Mouse (Mus musculus): ENCODE data around the gene Lmln. TPM values are rescaled to one million over a fixed set of nuclear protein-coding genes. Genes with fewer than 3 reads are reported as not detected.
"Not testable (repeated sequence)": the region's sequence is repeated elsewhere in the genome, so short reads cannot be mapped to it uniquely, and the experiment has no call there.

Gene Lmln
- polyA plus RNA-seq, 1 experiment from 2014 or later, result 3.3 TPM

- not testable (repeated sequence) for H3K9me3 ChIP-seq (ENCODE audit: control insufficient read depth, low read length); H3K9ac ChIP-seq (ENCODE audit: low read length); H3K27me3 ChIP-seq (replicated peaks; ENCODE audit: control insufficient read depth, insufficient read depth, low read length); DNase-seq (ENCODE audit: low spot score); H3K4me1 ChIP-seq (replicated peaks; ENCODE audit: control insufficient read depth, insufficient read depth, low read length); H3K36me3 ChIP-seq (ENCODE audit: control insufficient read depth, insufficient read depth, low read length); ATAC-seq (replicated peaks; ENCODE audit: low FRiP score, low TSS enrichment, low read depth); H3K4me2 ChIP-seq (ENCODE audit: low read length); H3K27ac ChIP-seq (ENCODE audit: low read depth); H3K4me3 ChIP-seq (ENCODE audit: low read depth, low read length)
- 72% methylated on average over 9 of the region's 9 CpGs for WGBS
Observed at GRCm38 (mm10) chr16:33150875-33151274, 88.6 kb downstream of the Lmln start.

- WGBS, result 75% methylated on average over 8 of the region's 8 CpGs
- no peak for ATAC-seq (replicated peaks; ENCODE audit: low FRiP score, low TSS enrichment, low read depth)
- no peaks in the 10 kb centered on the region for H3K4me1 ChIP-seq (replicated peaks; ENCODE audit: control insufficient read depth, insufficient read depth, low read length)
Observed at GRCm38 (mm10) chr16:33151558-33151957, 89.2 kb downstream of the Lmln start.

GRCm38 (mm10) chr16:33154992-33155391, 92.7 kb downstream of the Lmln start:
- ATAC-seq (replicated peaks; ENCODE audit: low FRiP score, low TSS enrichment, low read depth) (no peak), DNase-seq (ENCODE audit: low spot score) (no peak)
- Histone ChIP-seq H3K4me1 (replicated peaks; ENCODE audit: control insufficient read depth, insufficient read depth, low read length) (no peaks in the 10 kb centered on the region), H3K9me3 (ENCODE audit: control insufficient read depth, low read length) (no peaks in the 10 kb centered on the region), H3K9ac (ENCODE audit: low read length) (no peak overlapping the region), H3K4me3 (ENCODE audit: low read depth, low read length) (no peak overlapping the region), H3K4me2 (ENCODE audit: low read length) (no peak overlapping the region), H3K27ac (ENCODE audit: low read depth) (no peak overlapping the region), H3K36me3 (ENCODE audit: control insufficient read depth, insufficient read depth, low read length) (no peaks in the 10 kb centered on the region), H3K27me3 (replicated peaks; ENCODE audit: control insufficient read depth, insufficient read depth, low read length) (no peaks in the 10 kb centered on the region)
- WGBS, result 52% methylated on average over 4 of the region's 4 CpGs

More at GRCm38 (mm10) chr16:33151558-33151957, 89.2 kb downstream of the Lmln start:
- no peaks in the 10 kb centered on the region for H3K27me3 ChIP-seq (replicated peaks; ENCODE audit: control insufficient read depth, insufficient read depth, low read length)
- H3K9ac ChIP-seq (ENCODE audit: low read length), result no peak overlapping the region
- DNase-seq (ENCODE audit: low spot score), result no peak
- no peak overlapping the region for H3K4me3 ChIP-seq (ENCODE audit: low read depth, low read length)
- no peaks in the 10 kb centered on the region for H3K9me3 ChIP-seq (ENCODE audit: control insufficient read depth, low read length)
- H3K36me3 ChIP-seq (ENCODE audit: control insufficient read depth, insufficient read depth, low read length), result no peaks in the 10 kb centered on the region
- no peak overlapping the region for H3K27ac ChIP-seq (ENCODE audit: low read depth)
- no peak overlapping the region for H3K4me2 ChIP-seq (ENCODE audit: low read length)

- Histone ChIP-seq H3K9me3 (ENCODE audit: control insufficient read depth, low read length) (no peaks in the 10 kb centered on the region), H3K4me1 (replicated peaks; ENCODE audit: control insufficient read depth, insufficient read depth, low read length) (no peaks in the 10 kb centered on the region), H3K9ac (ENCODE audit: low read length) (no peak overlapping the region), H3K4me2 (ENCODE audit: low read length) (no peak overlapping the region), H3K27me3 (replicated peaks; ENCODE audit: control insufficient read depth, insufficient read depth, low read length) (no peaks in the 10 kb centered on the region), H3K4me3 (ENCODE audit: low read depth, low read length) (no peak overlapping the region), H3K36me3 (ENCODE audit: control insufficient read depth, insufficient read depth, low read length) (no peaks in the 10 kb centered on the region), H3K27ac (ENCODE audit: low read depth) (no peak overlapping the region)
- ATAC-seq (replicated peaks; ENCODE audit: low FRiP score, low TSS enrichment, low read depth), result no peak
- 90% methylated on average over 11 of the region's 11 CpGs for WGBS
- DNase-seq (ENCODE audit: low spot score), result no peak
Observed at GRCm38 (mm10) chr16:33158006-33158405, 95.7 kb downstream of the Lmln start.

GRCm38 (mm10) chr16:33158590-33159071, 96.3 kb downstream of the Lmln start:
- H3K4me1 ChIP-seq (replicated peaks; ENCODE audit: control insufficient read depth, insufficient read depth, low read length), result no peaks in the 10 kb centered on the region
- H3K27ac ChIP-seq (ENCODE audit: low read depth), result no peak overlapping the region
- ATAC-seq (replicated peaks; ENCODE audit: low FRiP score, low TSS enrichment, low read depth) (no peak), DNase-seq (ENCODE audit: low spot score) (no peak)
- H3K9ac ChIP-seq (ENCODE audit: low read length), result no peak overlapping the region
- 90% methylated on average over 14 of the region's 14 CpGs for WGBS
- H3K36me3 ChIP-seq (ENCODE audit: control insufficient read depth, insufficient read depth, low read length), result no peaks in the 10 kb centered on the region
- H3K9me3 ChIP-seq (ENCODE audit: control insufficient read depth, low read length), result no peaks in the 10 kb centered on the region
- no peak overlapping the region for H3K4me2 ChIP-seq (ENCODE audit: low read length)
- no peaks in the 10 kb centered on the region for H3K27me3 ChIP-seq (replicated peaks; ENCODE audit: control insufficient read depth, insufficient read depth, low read length)
- H3K4me3 ChIP-seq (ENCODE audit: low read depth, low read length), result no peak overlapping the region

- no peaks in the 10 kb centered on the region for H3K27me3 ChIP-seq (replicated peaks; ENCODE audit: control insufficient read depth, insufficient read depth, low read length)
- no peak overlapping the region for H3K4me2 ChIP-seq (ENCODE audit: low read length)
- H3K36me3 ChIP-seq (ENCODE audit: control insufficient read depth, insufficient read depth, low read length), result no peaks in the 10 kb centered on the region
- ATAC-seq (replicated peaks; ENCODE audit: low FRiP score, low TSS enrichment, low read depth), result no peak
- H3K27ac ChIP-seq (ENCODE audit: low read depth), result no peak overlapping the region
- H3K4me1 ChIP-seq (replicated peaks; ENCODE audit: control insufficient read depth, insufficient read depth, low read length), result no peaks in the 10 kb centered on the region
- DNase-seq (ENCODE audit: low spot score), result no peak
- no peak overlapping the region for H3K9ac ChIP-seq (ENCODE audit: low read length)
- WGBS, result 94% methylated on average over 2 of the region's 2 CpGs
- H3K9me3 ChIP-seq (ENCODE audit: control insufficient read depth, low read length), result no peaks in the 10 kb centered on the region
- no peak overlapping the region for H3K4me3 ChIP-seq (ENCODE audit: low read depth, low read length)
Observed at GRCm38 (mm10) chr16:33159363-33159762, 97.0 kb downstream of the Lmln start.

GRCm38 (mm10) chr16:33163330-33164090, 101.2 kb downstream of the Lmln start:
- 68% methylated on average over 13 of the region's 13 CpGs for WGBS
- Histone ChIP-seq H3K4me1 (replicated peaks; ENCODE audit: control insufficient read depth, insufficient read depth, low read length) (no peaks in the 10 kb centered on the region), H3K9ac (ENCODE audit: low read length) (no peak overlapping the region), H3K36me3 (ENCODE audit: control insufficient read depth, insufficient read depth, low read length) (no peaks in the 10 kb centered on the region), H3K4me2 (ENCODE audit: low read length) (no peak overlapping the region), H3K27me3 (replicated peaks; ENCODE audit: control insufficient read depth, insufficient read depth, low read length) (no peaks in the 10 kb centered on the region), H3K27ac (ENCODE audit: low read depth) (no peak overlapping the region), H3K4me3 (ENCODE audit: low read depth, low read length) (no peak overlapping the region), H3K9me3 (ENCODE audit: control insufficient read depth, low read length) (no peaks in the 10 kb centered on the region)
- DNase-seq (ENCODE audit: low spot score) (no peak), ATAC-seq (replicated peaks; ENCODE audit: low FRiP score, low TSS enrichment, low read depth) (no peak)

- not testable (repeated sequence) for H3K27me3 ChIP-seq (replicated peaks; ENCODE audit: control insufficient read depth, insufficient read depth, low read length); H3K36me3 ChIP-seq (ENCODE audit: control insufficient read depth, insufficient read depth, low read length); DNase-seq (ENCODE audit: low spot score); H3K4me3 ChIP-seq (ENCODE audit: low read depth, low read length); H3K9me3 ChIP-seq (ENCODE audit: control insufficient read depth, low read length); H3K9ac ChIP-seq (ENCODE audit: low read length); H3K27ac ChIP-seq (ENCODE audit: low read depth); ATAC-seq (replicated peaks; ENCODE audit: low FRiP score, low TSS enrichment, low read depth); H3K4me2 ChIP-seq (ENCODE audit: low read length); H3K4me1 ChIP-seq (replicated peaks; ENCODE audit: control insufficient read depth, insufficient read depth, low read length)
- WGBS, result 70% methylated on average over 6 of the region's 6 CpGs
Observed at GRCm38 (mm10) chr16:33166284-33166683, 104.0 kb downstream of the Lmln start.

GRCm38 (mm10) chr16:33167537-33167936, 105.2 kb downstream of the Lmln start:
- Histone ChIP-seq H3K9me3 (ENCODE audit: control insufficient read depth, low read length) (no peaks in the 10 kb centered on the region), H3K4me2 (ENCODE audit: low read length) (no peak overlapping the region), H3K27me3 (replicated peaks; ENCODE audit: control insufficient read depth, insufficient read depth, low read length) (no peaks in the 10 kb centered on the region), H3K36me3 (ENCODE audit: control insufficient read depth, insufficient read depth, low read length) (no peaks in the 10 kb centered on the region), H3K9ac (ENCODE audit: low read length) (no peak overlapping the region), H3K27ac (ENCODE audit: low read depth) (no peak overlapping the region), H3K4me3 (ENCODE audit: low read depth, low read length) (no peak overlapping the region), H3K4me1 (replicated peaks; ENCODE audit: control insufficient read depth, insufficient read depth, low read length) (peaks cover 10% of the 10 kb centered on the region; the same call in 1 of the 2 replicates)
- 38% methylated on average over 5 of the region's 5 CpGs for WGBS
- ATAC-seq (replicated peaks; ENCODE audit: low FRiP score, low TSS enrichment, low read depth) (no peak), DNase-seq (ENCODE audit: low spot score) (no peak)

Data from intestine, embryonic 14.5 days (tissue).